Mouse (Mus musculus): Measurements from ENCODE around the gene Fbxo9. TPM values are rescaled to one million over a fixed set of nuclear protein-coding genes. Genes with fewer than 3 reads are reported as not detected.
"Not testable (repeated sequence)": the region's sequence is repeated elsewhere in the genome, so short reads cannot be mapped to it uniquely, and the experiment has no call there.

The Fbxo9 gene
- total RNA-seq (2021): 10 to 100 TPM; 63.0 to 85.4 TPM
- long read RNA-seq, experiment 1, transcript Fbxo9-203 (6 exons, 1,201 nt): minor isoform, 6 of 182 reads
- long read RNA-seq, experiment 1, transcript Fbxo9-202 (13 exons, 2,155 nt): major isoform, 130 of 182 reads
- long read RNA-seq, experiment 1, partial matches to known transcripts: 10 of 182 reads
- long read RNA-seq, experiment 1, other reads (novel, unspliced or antisense): 34 of 182 reads
- long read RNA-seq, experiment 2, transcript Fbxo9-202 (13 exons, 2,155 nt): major isoform, 60 of 72 reads
- long read RNA-seq, experiment 2, partial matches to known transcripts: 1 of 72 reads
- long read RNA-seq, experiment 2, other reads (novel, unspliced or antisense): 9 of 72 reads

DNA sequence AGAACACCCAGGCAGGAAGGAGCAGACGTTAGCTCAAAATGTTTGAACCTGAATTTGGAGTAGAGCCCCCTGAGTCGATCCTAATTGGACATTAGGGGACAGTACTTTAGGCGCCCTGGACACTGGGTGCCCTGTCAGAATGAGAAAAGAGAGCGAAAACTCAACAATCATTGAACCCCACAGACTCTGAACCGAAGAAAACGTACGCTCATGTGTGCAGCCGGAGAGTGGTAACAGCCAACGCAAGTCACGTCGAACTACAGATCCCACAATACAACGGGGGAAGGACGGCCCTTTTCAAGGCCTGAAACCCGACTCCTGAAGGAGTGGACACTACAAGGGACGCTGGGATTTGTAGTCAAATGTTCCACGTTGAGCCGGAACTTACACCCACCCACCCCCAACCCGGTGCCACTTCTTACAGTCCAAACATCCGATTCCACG, at the start of gene Fbxo9, which contains the start of gene Ick:
TSS of gene Fbxo9 (minus strand) at position 270 of the 444 bp plus-strand sequence.
TSS of gene Ick (plus strand) at position 397 of the 444 bp plus-strand sequence.
- peak; percentile 89 for DNase-seq

DNA sequence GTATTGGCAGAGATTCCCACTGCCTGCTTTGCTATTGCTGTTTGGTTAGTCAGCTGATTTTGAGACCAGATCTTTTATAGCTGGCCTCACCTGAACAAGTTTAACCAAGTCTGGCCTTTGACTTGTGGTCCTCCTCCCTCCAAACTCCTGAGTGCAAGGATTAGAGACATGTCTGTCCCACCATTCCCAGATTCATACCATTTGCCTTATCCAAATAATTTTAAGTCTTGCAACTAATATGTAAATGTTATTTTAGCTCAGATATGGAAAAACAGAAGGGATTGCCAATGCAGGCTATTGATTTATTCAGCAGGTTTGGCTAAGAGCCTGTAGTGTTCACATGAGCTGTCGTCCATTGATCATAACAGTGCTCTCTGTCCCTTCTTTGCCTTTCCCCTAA, 48.4 kb upstream of the Fbxo9 start:
- DNase-seq: no peak

DNA sequence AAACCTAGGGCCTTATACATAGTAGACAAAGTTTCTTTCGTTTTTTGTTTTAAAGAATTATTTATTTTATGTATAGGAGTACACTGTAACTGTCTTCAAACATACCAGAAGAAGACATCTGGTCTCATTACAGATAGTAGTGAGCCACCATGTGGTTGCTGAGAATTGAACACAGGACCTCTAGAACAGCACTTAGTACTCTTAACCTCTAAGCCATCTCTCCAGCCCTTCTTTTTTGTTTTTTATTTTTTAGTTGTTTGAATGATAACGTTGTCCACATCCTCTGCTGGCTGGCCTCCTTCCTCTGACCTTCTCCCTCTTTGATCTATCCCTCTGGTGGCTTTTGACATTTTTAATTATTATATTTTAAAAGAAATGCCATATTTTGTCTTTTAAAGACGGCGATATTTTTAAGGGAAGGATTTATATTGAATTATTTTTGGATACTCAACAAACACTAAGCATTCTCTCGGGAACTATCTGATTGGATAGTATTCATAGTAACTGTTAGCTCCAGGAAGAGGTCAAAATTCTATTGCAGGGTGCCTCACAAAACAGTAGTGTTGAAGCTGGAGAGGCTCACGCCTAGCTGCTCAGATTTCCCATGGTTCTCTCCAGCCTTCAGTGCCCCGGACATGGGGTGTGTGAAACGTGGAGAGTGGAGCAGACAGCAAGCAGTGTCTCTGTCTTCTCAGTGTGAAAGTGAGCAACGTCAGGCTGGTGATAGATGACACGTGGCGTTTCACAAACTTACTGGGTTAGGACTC, 45.5 kb upstream of the Fbxo9 start:
- no peak for DNase-seq

DNA sequence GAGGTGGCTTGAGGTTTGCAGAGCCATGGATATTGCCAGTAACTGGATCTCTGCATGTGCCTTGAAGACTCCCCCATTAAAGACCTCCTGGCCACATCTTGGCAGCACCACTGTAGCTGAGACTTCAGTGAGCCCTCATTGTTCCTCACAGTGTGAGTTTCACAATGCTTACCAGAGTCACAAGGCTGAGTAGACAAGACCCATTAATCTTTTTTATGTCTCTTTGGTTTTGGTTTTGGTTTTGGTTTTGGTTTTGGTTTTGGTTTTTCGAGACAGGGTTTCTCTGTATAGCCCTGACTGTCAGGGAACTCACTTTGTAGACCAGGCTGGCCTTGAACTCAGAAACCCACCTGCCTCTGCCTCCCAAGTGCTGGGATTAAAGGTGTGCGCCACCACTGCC, 40.9 kb upstream of the Fbxo9 start:
- not testable (repeated sequence) for DNase-seq

DNA sequence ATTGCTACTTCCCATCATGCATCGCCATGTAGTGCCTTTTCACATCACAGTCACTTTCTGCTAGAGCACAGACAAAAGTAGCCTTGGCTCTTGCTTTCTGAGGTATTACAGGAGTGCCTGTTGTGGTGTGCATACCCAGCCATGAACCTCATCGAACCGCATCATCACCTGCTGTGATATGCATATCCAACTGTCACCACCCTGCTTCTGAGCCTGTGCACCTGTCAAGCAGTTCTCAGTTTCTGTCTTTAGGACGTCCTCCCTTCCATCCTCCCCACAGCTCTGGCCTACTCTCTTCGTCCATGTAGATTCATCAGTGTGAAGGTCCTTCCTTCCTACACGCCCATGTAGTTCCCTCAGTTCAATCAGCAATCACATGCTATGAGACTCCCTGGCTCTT, 39.3 kb upstream of the Fbxo9 start:
- DNase-seq: no peak

DNA sequence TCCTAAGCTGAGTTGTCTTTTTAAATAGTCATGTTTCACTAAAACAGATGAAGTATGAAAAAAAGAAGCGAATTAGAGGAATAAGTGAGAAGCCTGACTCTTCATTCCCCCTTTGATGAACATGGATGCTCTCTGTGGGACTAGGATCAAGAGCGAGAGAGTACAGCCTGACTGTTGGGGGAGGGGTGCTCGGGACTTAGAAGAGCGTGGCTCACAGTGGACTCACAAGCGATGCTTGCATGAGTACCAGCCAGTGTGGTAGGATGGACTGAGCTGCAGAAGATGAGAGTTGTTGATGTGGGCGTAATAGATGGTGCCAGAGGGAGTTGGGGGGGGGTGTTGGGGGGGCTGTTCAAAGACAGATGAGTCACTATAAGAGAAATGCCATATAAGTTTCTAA, 37.8 kb upstream of the Fbxo9 start:
- no peak for DNase-seq

DNA sequence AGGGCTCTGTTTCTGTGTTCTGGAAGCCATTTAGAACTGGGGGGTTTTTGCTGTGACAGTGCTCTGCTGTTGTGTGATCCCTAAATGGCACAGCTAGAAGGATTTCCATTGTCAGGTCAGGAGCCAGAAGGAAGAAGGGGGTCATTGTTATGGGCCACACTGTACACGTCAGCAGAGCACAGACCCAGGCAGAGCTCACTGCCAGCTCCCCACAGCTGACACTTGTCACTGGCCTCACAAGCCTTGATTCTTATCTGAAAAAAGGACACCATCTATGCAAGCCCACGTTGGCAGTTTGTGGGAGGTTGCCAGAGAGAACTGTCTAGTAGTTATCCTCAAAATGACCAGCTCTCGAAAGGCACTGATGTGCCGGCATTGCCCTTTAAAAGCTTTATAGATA, 37.2 kb upstream of the Fbxo9 start:
- DNase-seq: no peak

DNA sequence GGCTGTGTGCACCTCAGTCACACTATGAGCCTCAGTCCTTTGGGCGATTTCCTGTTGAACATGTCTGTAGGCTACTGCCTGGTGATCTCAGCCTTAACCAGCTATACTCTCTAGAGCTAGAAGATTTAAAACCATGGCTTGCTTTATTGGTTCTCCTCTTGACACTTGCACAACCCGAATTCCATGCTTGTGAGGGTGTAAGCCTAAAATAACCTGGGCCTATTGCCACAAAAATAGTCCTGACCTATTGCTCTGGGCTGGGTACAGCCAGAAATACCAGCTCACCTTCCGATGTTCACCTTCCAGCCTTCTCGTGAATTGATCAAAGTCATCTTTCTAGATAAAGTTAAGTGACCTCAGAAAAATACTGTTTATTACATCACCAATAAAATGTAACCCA, 30.6 kb upstream of the Fbxo9 start:
- no peak for DNase-seq

DNA sequence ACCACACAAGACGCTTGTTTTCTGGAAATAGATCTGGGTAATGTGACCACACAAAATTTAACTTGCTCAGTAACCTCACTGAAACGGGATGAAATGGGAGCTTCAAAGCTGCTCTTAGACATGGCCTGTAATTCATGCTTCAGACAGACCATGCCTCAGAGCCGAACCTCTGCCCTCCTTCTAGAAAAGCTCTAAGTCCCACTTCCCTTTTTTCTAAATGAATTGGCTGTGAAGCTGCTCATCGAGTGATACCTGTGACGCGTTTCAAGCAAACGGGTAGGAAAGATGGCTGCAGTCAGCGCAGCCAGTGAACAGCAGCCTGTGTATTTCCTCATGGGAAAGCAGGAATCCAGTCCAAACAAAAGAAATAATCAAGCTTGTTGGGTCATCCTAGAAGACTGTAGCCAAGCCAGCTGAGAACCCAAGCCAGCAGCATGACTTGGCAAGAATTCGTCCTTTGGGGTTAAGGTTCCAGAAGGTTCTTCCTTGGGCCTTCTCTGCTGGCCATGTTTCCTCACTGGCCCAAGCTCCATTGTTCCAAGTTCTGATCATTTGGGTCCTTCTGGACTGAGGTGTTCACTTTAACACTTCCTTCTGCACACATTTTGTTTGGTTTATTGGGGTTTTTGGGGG, 29.3 kb upstream of the Fbxo9 start:
- peak; percentile 55 for DNase-seq

DNA sequence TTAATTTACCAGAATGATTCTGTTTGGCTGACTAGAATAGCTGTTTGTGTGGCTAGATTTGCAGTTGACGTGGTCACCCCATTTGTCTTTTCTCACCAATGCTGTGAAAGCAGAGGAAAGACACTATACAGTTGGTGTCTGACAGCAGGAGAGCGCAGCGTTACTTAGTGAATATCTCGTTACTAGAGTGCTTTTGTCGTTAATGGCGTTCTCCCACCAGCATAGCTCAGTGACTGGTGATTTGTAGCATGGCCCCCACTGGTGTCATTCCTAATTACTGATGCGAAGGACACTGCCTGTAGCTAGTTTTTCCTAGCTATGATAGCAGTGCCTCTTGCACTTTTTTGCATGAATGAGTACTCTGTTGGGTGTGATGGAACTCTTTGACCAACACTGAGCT, 26.8 kb upstream of the Fbxo9 start:
- DNase-seq: no peak

DNA sequence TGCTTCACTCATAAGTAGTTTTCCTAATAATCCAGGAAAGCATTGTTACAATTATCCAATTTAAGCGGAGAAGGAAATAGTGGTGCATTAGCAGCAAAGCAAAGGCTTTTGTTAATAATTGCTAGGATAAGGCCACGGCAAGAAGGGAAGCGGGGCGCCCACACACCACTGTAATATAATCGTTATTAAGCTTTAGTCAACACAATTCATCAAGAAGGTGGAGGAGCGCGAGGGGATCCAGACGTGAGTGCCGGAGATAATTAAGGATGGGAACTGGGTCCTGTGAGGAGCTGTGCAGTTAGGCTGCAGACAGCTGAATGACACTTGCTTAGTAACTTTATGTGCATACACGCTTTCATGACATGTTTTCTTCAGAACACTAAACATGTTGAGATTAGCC, 17.8 kb upstream of the Fbxo9 start:
- no peak for DNase-seq

DNA sequence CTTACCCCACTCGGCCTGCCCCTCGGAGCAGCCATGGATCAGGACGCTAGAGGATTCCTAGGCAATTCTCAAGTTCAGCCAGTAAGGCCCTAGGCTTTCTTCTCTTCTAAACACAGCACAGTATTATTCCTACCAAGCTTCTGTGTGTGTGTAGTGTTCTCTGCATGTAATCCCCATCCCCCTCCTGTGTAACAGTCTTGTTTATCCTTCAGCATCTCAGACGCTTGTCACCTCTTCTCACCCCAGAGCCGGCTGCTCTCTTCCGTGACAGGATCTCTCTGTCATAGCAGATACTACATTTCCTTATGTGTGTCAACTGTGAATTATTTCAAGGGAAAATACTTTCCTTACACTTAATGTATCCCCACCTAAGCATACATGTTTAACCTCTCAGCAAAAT, 17.1 kb upstream of the Fbxo9 start:
- DNase-seq: no peak

DNA sequence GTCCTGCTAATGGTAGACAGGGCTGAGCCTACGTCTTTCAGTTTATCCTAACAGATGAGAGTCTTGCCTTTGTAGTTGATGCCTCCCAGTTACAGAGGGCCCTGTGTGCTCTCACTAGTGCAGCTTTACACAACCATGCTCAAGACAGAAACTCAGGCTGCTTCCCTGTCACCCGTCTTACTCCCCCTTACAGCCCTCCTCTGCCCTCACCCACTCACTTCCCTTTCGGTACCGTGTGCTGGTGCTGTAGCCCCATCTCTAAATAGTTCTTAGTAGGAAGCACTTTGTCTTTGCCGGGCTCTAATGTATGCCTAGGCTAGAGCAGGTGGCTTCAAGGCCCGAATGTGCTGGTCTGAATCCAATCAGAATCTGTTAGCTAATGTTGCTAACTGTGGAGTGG, 15.4 kb upstream of the Fbxo9 start:
- DNase-seq: no peak

DNA sequence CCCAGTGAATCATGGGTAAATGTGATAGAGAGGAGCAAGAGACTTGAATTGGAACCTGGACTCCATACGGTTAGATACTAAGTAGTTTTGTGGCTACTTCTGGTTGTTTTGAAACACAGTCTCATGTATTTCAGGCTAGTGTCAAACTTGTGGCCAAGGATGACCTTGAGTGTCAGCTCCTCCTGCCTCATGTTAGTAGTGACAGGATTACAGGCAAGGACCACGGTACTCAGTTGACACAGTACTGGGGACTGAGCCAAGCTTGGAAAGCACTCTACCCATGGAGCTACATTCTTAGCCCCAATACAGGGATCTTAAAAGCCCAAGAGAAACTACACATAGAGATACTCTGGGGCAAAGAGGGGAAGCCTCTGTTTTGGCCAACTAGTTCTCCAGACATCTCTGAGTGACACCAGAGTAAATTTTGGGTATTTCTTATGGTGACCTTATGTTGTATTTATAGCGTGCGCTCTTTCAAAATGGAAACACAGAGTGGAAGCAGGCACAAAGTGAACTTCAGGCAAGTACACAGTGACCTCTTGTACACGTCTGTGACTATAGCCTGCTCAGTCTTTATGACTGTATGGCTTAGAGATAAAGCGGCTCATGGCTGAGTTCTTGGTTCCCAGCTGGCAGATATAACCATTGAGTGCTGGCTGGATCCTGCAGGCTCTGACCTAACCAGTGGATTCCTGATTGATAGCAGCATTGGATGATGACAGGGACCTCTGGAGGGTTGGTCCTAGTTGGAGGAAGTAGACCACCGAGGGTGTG, 14.3 kb upstream of the Fbxo9 start:
- DNase-seq: no peak

DNA sequence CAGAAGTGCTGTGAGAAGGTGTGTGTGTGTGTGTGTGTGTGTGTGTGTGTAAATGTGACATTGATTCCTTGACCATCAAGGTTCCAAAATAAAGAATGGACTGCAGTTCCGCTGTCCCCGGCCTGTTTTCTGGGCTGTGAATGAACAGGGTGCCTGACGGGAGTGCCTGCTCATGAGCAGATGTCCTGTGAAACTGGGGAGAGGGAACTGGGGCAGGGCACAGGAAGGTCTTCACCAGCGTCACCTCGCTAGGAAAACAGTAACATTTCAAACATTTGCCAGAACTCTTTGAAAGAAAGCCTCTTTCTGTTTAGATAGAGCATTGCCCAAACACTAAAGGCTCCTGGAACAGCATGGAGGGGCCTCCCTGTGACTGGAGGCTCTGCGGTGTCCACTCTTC, 13.1 kb upstream of the Fbxo9 start:
- no peak for DNase-seq

DNA sequence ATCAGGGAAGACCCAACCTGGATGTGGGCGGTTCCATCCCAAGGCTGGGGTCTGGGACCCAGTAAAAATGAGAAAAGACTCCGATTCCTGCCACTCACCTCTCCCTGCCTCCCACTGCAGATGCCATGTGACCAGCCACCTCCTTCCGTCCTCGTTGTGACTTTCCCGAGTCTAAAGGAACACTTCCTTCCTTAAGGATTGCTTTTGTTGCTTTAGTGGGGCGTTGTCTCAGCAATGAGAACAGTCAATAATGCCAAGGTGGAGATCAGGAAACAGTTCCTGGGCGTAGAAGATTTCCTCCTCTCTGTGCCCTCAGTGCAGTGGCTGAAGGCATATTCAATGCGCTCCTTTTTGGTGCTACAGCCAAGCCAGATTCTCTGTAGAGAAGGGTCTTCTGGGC, 12.5 kb upstream of the Fbxo9 start:
- DNase-seq: no peak

DNA sequence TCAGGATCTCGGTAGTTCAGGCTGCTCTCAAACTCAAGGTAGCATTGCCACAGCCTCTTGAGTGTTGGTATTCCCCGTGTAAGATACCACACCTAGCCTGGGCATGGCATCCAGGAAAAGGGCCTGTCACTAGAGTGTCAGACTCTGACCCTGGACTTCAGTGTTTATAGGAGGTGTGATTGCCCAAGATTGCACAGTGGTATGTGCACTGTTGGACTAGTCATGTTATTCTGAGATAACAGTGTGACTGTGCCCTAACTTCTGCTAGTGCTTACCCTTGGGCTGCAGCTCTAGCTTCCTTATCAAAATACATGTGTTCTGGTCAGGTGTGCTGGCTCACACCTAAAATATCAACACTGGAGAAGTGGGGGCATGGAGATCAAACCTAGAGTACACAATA, 8.8 kb upstream of the Fbxo9 start:
- DNase-seq: no peak

DNA sequence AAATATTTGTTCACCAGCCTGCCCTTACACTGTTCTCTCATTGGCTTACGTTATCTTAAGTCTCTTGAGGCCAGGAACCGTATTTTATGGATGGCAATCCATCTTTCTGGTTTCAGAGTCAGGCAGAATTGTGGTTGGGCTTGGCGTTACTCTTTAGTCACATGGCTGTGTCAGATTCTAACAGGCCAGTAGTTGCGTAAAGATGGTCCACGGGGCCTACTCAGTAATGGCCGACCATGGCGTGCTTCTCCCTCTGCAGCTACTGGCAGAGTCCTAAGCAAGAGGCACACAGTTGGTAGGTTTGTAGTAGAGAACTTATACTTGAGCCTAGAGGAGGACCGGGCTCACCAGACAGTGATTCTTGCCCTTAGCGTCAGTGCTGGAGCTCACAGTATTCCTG, 6.9 kb upstream of the Fbxo9 start:
- peak; percentile 32 for DNase-seq

DNA sequence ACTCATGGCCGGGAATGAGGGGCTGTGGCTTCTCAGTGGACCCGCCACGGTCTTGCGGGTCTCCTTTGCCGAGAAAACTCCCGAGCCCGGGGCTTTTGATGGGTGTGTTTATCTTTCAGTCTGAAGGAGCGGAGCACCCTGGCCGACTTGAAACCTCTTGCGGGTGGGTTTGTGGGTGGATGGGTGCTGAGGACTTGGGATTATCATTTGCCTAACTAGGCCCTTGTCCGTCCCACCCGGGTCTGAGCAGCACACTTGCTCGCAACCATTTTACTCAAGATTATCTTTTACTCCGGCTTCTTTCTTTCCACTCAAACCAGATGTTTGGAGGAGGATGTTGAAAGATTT, 4.6 kb upstream of the Fbxo9 start:
- DNase-seq: no peak

DNA sequence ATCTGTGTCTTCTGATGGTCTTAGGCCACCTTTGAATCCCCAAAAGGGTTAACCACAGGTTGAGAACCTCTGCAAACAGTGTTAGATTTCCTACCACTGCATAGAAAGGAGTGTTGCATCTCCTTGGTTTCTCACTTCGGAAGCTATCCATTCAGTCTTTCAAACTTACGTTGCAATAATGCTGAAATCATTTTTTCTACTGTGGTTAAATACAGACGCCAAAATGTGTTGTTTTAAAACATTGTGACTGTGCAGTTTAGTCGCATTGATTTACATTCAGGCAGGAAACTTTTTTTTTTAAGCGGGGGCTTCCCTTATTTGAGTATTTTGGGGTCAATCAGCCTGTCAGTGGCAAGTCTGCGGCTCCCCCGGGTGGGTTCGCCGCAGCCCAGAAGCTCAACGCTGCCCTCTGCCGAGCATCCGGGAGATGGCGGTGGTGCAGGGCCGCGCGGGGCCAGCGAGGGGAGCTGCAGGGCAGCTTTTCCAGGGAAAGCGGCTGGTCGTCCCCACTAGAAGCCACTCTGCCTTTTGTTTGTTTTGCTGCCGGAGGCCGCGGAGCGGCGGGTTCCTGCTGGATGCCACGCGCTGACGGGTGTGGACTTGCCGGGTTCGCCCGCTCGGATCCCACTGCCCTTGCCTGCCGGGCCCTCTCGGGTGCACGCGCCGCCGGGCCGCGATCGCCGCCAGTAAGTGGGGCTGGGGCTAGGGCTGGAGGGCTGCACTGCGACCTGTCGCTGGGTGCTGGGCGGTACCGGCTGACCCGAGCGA, 4.1 kb upstream of the Fbxo9 start:
- DNase-seq: peak; percentile 97

DNA sequence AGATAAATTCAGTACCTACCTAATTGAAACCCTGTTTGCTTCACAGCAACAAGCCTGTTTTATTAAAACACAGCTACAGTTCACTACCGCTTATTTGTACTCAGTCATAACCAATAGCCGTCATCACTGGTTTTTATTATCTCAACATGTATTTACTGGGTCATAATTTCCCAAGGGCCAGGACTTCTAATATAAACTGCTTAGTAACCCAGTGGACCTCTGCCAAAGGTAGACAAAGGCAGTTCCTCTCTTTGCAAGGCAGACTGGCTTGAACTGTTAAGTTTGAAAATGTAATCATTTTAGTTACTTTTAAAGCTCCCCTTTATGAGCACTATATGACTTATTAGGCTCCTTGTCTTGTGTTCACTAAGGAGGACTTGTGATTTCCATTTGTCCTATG, 2.6 kb upstream of the Fbxo9 start:
- no peak for DNase-seq

DNA sequence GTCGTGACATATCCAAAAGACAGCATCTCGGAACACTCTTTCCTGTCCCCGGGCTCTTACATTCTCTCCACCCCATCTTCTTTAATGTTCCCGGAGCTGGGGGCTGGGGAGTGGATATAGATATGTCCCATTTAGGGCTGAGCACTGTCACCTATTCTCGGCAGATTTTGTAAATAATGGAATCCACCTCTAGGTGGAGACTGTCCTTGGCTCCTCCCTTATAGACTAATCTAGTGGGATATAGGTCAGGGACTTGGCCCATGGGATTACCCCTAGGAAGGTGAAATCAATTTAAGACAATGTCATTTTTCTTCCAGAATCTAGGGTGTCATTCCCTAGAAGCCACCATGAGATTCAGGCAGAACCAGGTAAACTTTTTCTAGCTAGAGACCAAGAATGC, 791 bp upstream of the Fbxo9 start:
- DNase-seq: peak; percentile 28
